Mouse (Mus musculus): ENCODE measurements around the gene Fam122a.

The Fam122a gene

GRCm38 (mm10) chr19:24428011-24428410, 49.1 kb downstream of the Fam122a start:
- no peak for DNase-seq (ENCODE audit: low read depth)

GRCm38 (mm10) chr19:24427258-24427657, 49.9 kb downstream of the Fam122a start:
- no peak for DNase-seq (ENCODE audit: low read depth)

GRCm38 (mm10) chr19:24426759-24427181, 50.4 kb downstream of the Fam122a start:
- no peak for DNase-seq (ENCODE audit: low read depth)

Measured in naive thymus-derived CD4-positive, alpha-beta T cell, adult 2 months (primary cell).